Mouse (Mus musculus) C2C12 (cell line): ENCODE data around the gene Colca2.

ENCODE experiments used
- CTCF ChIP-seq: IDR thresholded peaks from one replicate; pipeline ENCODE4 v1.5.1; 2011; ENCODE audit not compliant: control insufficient read depth, insufficient read depth, insufficient read length
- FOSL1 ChIP-seq: IDR thresholded peaks from one replicate; pipeline ENCODE4 v1.8.0; 2011; ENCODE audit warnings: mild to moderate bottlenecking, low read length; ENCODE audit not compliant: poor library complexity, insufficient read depth, severe bottlenecking
- MAX ChIP-seq: IDR thresholded peaks from one replicate; pipeline ENCODE4 v1.6.1; 2011; ENCODE audit warnings: mild to moderate bottlenecking, control low read depth
- MYOD1 ChIP-seq: IDR thresholded peaks from one replicate; pipeline ENCODE4 v1.6.1; 2011; ENCODE audit warnings: low read depth; ENCODE audit not compliant: control insufficient read depth, insufficient read length
- MYOG ChIP-seq: IDR thresholded peaks from one replicate; pipeline ENCODE4 v1.6.1; 2011; ENCODE audit not compliant: control insufficient read depth, insufficient read length; ENCODE audit errors: extremely low read depth
- USF1 ChIP-seq: IDR thresholded peaks from one replicate; pipeline ENCODE4 v1.6.1; 2011; ENCODE audit warnings: low read depth, mild to moderate bottlenecking, control low read depth, moderate library complexity

- TF ChIP-seq CTCF (no peak), MYOG (no peak), FOSL1 (no peak), MAX (no peak), USF1 (no peak), MYOD1 (no peak)
Observed at GRCm38 (mm10) chr9:51293541-51293940, 15.2 kb upstream of the Colca2 start.
